Mouse (Mus musculus): ENCODE measurements around the gene Mtss1l.

The Mtss1l gene

DNA sequence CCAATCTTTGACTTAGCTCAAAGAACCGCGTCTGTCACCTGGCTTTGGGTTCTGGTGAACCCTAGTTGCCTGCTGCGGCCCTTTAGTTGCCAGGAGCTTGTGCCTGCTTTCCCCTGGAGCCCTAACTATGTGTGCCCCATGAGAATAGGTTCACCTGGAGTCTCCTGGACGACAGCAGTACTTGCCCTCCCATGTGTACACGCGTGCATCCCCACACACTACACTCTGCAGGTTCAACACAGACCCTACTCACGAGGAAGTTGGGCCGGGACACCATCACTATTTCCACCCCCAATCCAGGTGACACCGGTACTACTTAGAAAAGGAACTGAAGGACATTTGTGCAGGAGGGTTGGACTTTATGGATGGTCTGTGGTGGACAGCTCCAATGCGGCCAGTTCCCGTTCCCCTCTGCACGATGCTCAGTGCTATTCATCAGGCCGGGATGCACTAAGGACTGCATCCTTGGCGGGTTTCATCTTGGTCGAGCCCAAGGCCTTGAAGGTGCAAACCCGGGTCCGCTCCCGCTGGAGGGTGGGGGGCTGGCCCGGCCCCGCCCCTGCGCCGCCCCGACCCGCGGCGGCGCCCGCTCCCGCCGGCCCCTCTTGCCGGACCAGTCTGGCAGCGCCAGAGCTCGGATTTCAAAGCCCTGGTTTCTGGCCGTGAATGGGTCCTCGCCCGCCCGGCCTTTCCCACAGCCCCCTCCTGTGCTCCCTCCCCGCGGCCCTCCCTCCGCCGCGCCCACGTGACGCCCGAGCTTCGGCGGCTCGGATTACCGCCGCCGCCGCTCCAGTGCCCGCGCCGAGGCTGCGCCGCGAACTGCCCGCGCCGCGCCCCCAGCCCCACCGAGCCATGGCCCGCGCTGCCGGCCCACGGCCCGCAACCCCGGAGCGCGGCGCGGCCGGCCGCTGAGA, at the start of gene Mtss1l:
Gene Mtss1l (plus strand): TSS at position 792 of the 914 bp plus-strand sequence.
- no peak for DNase-seq (ENCODE audit: extremely low read depth, low read depth, low spot score)

DNA sequence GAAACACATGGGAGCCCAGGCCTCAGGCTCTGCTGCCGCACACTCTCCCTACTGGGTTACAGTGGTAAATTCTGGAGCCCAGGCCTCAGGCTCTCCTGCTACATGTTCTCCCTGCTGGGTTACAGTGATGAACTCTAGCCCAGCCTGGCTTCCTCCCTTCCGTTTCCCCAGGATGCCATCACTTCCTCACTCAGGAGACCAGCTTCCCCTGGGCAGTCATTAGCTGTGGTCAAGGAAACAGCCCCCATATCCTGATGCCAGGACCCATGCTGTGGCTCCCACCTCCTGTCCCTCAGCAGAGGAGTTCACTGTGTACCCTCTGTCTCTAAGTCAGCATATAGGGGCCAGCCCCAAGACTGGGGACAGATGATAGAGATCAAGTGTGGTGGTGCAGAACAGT, 49.1 kb upstream of the Mtss1l start:
- DNase-seq (ENCODE audit: extremely low read depth, low read depth, low spot score) = no peak

DNA sequence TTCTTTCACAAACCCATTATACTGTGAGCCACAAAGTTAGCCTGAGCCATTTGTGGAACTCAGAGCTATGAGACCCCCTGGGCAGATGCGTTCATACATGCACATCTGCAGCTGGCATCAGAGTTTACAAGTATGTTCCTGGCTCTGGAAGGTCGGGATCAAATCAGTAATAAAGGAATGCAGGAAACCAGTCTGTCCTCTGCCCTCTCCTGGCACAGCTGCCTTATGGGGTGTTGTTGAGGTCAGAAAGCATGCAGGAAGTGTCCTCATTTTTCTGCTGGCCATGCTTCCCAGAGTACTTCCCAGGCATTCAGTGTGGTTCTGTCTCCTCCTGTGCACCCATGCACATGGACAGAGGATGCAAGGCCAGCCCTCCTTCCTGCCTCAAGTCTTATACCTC, 48.1 kb upstream of the Mtss1l start:
- no peak for DNase-seq (ENCODE audit: extremely low read depth, low read depth, low spot score)

DNA sequence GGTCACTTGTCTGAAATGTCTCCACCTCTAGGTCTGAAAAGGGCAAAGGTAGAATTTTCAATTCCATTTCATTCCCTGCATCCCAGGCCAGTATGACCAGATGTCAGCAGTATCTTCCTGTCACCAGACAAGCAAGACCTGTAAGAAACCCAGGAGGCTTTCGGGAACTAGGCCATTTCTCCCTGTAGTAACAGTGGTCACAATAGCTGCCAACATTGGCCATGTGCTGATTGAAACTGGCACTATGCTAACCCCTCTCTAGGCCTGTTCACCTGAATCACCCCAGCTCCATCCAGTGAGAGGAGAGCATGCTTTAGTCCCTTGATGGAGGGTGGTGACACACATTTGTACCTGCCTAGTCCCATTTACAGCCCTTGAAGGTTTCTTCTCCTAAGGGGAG, 46.7 kb upstream of the Mtss1l start:
- no peak for DNase-seq (ENCODE audit: extremely low read depth, low read depth, low spot score)

DNA sequence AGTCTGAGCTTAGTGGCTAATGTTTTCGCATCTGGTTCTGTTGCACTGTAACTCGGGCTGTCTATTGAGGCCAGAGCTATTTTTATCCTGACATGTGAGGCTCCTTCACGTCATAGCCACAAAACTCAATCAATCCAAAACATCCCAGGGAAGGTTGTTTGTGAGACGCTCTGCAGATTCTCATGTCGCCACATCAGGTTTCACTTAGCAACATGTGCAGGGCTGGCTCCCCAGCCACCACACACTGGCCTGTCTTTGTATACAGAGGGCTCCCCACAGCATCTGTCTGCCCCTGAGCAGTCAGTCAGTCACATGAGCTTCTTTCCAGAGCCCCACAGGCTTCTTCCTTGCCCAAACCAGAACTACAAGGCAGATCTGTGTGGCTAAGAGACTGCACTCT, 44.6 kb upstream of the Mtss1l start:
- no peak for DNase-seq (ENCODE audit: extremely low read depth, low read depth, low spot score)

DNA sequence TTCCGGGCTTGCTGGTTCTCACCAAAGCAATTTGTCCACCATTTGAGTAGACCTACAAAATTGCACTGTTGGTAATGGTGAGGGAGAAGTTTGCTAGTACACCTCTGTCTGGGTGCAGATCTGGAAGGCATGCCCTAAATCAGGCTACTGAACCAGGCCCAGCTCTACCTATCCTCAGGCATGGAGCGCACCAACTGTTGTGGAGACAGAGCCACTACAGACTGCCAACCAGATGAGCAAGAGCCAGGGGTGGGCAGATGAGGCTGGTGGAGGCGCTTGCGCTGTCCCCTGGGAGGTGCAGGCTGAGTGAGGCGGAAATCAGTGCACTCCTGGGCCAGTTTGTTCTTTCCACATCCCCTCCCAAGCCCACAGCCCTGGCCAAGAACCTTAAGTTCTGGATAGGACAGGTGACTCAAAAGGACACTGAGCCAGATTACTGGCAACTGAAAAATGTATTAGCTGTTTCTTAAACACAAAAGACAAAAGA, 44.1 kb upstream of the Mtss1l start:
- DNase-seq (ENCODE audit: extremely low read depth, low read depth, low spot score) = no peak

DNA sequence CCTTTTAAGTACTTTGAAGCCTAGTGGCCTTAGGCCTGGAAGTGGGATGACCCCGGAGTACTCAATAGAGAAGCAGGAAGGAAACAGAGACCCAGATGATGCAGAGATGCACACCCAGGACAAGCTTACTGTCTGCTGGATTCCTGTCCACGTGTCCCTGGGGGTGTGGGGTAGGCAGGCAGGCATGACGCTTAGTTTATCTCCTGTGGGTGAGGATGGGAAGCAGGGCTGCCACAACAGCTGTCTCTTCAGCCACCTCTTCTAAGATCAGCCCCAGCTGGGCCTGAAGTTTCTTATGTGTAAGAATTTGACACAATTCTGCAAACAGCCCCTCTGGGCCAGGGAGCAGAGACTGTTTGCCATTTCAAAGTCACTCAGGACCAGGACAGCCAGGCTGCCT, 42.3 kb upstream of the Mtss1l start:
- no peak for DNase-seq (ENCODE audit: extremely low read depth, low read depth, low spot score)

DNA sequence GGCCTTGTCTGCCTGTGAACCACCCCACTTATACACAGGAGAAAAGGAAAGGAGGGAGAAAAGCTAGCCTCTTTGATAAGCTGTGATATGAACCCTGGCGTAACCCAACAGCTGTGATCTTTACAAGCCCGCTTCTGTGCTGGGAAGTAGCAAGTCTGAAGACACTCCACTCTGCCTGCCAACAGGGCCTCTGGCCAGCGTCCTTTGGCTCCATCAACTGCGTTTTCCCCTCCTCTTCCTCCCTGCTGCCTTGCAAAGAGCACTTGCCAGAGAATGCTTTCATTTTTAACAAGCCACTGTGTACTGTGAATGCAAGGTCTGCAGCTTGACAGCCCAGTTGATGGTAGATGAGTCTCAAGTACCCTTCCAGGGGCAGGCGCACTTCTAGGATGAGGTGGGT, 33.5 kb upstream of the Mtss1l start:
- no peak for DNase-seq (ENCODE audit: extremely low read depth, low read depth, low spot score)

DNA sequence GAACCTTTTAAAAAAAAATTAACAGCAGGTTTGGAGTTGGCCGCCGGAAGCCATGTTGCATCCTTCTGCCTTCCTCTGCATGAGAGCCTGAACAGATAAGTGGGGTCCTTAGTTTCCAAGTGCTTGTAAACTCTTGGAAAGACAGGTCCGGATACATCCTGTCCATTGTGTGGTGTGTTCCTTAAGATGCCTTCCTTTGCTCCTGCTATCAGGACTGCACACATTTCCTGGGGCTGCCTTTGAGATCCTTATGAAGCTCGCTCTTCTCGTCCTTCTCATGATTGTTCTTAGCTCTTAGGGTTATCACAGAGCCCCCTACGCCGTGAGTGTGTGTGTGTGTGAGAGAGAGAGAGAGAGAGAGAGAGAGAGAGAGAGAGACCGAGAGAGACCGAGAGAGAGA, 31.3 kb upstream of the Mtss1l start:
- no peak for DNase-seq (ENCODE audit: extremely low read depth, low read depth, low spot score)

DNA sequence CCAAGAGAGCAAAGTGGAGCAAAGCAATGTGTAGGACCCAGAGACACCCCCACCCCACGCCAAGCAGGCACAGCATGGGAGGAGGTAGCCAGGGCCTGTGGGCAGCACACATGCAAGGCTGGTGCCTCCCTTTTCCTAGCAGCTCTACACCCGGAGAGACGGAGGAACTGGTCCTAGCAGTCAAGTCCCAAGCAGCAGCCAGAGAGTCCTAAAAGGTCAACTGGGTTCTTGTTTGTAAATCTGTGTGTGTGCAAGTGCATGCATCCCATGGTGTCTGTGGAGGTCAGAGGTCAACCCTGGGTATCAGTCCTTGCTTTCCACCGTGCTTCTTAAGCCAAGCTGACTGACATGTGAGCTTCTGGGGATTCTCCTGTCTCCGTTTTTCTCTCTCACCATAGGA, 27.1 kb upstream of the Mtss1l start:
- no peak for DNase-seq (ENCODE audit: extremely low read depth, low read depth, low spot score)

DNA sequence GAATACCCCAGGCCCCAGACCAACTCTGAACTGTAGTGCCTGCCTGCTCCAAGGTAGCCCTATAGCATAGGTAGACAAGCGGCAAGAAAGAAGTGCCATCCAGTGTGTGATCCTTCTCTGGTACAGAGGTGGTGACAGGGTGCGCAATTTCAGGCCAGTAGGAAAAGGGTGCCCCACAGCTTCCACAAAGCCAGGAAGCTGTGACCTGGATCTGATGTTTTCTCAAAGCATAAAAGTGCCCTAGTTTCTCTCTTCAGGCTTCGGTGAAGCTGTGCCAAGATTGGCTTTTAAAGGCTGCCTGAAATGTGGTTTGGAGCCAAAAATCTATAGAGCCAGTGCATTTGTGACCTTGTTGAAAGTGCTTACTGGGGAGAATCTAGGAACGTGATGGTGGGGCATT, 26.4 kb upstream of the Mtss1l start:
- no peak for DNase-seq (ENCODE audit: extremely low read depth, low read depth, low spot score)

DNA sequence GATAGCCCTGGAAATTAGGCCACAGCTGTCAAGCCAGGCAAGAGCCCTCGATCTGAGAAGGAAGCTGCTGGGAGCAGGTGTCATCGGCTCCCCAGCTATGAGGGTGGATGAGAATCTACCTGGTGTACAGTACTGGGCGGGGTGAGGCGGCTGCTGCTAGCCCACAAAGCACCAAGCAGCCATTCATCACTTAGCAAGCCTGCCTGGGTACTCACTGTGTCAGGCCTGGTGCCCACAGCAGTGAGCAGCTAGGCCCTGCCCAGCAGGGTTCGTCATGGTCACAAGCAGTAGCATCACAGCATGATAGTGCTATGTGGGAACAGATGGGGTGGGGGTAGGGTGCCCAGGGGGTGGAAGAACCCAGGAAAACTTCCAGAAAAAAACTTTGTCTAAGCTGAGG, 25.8 kb upstream of the Mtss1l start:
- DNase-seq (ENCODE audit: extremely low read depth, low read depth, low spot score) = no peak

DNA sequence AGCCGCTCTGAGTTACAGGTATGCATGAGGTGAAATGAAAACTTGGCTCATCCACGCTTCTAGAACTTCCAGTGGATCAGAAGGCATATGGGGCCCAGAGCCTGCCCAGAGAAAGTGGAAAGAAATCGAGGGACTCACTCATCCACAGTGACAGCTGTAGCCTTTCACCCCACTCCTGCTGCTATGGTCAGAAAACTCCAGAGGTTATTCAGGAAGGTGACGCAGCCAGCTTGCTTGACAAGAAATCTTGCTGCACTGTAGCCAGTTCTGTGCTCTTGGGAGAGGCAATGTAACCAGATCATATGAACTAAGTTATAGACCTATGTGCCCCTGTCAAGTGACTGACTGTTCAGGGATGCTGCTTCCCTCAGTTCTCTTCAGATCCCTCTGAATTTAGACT, 25.2 kb upstream of the Mtss1l start:
- DNase-seq (ENCODE audit: extremely low read depth, low read depth, low spot score) = no peak

DNA sequence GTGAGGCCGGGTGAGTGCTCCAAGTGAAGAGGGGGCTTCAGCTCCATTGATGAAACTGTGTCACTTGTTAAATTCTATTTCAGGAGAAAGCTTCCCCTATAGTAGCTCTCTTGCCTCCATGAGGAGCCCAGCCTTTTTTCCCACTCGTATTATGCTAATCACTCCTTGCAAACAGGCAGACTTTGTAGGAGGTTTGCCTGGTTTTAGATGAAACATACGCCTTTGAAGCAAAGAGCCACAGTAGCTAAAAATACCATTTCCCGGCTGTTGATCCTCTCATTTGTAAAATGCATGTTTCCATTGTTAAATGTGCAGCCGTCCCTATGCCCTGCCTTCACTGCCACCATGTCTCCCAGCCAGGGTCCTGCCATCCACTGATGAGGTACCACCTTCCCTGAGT, 23.7 kb upstream of the Mtss1l start:
- DNase-seq (ENCODE audit: extremely low read depth, low read depth, low spot score) = no peak

DNA sequence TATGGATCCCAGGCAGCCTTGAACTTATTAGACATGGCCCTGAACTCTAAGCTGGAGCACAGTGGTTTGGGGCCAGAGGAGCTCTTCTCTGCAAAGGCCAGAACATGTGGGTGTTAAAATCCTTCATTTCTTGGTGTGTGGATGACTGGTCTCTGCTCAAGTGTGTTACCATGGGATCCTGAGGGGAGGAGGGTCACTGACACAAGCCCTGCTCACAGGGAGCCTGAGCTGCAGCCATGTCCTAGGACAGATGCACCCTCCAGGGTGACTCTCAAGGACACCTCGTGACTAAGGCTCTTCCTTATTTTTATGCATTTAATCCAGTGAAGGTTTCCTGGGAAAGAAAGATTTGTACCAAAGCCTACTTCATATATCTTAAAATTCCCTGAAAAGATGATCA, 23.2 kb upstream of the Mtss1l start:
- DNase-seq (ENCODE audit: extremely low read depth, low read depth, low spot score) = no peak

DNA sequence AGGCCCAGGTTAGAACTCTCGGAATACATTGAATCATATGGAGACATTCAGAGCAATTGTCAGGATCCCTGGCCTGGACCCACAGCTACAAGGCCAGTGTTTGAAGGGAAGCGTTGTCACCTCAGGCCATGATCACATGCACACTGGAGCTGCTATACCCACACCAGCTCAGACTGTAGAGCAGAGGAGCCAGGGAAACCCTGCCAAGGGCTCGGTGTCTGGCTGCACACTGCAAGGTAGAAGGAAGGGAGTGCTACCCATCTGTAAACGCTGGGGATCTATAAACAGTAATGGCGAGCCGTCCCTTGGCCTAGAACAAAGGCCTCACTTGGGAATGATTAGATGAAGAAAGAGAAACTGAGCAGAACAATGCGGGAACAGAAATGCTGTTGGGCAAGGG, 21.8 kb upstream of the Mtss1l start:
- no peak for DNase-seq (ENCODE audit: extremely low read depth, low read depth, low spot score)

DNA sequence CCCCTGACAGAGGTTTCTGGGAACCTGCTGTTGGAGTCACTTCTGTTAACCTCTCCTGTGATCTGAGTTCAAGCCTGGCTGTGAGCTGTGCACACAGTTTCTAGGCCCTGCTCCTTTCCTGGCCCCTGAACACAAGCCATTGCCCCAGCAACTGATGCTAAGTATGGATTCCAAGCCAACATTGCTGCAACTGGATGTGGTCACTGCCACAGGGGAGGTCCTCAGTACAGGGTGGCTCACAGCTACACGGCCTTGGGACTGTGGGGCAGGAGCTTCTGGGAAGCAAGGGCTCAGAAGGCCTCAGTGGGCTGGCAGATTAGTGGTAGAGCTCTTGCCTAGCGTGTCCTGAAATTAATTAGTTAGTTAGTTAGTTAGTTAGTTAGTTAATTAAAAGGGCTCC, 20.7 kb upstream of the Mtss1l start:
- DNase-seq (ENCODE audit: extremely low read depth, low read depth, low spot score) = no peak

DNA sequence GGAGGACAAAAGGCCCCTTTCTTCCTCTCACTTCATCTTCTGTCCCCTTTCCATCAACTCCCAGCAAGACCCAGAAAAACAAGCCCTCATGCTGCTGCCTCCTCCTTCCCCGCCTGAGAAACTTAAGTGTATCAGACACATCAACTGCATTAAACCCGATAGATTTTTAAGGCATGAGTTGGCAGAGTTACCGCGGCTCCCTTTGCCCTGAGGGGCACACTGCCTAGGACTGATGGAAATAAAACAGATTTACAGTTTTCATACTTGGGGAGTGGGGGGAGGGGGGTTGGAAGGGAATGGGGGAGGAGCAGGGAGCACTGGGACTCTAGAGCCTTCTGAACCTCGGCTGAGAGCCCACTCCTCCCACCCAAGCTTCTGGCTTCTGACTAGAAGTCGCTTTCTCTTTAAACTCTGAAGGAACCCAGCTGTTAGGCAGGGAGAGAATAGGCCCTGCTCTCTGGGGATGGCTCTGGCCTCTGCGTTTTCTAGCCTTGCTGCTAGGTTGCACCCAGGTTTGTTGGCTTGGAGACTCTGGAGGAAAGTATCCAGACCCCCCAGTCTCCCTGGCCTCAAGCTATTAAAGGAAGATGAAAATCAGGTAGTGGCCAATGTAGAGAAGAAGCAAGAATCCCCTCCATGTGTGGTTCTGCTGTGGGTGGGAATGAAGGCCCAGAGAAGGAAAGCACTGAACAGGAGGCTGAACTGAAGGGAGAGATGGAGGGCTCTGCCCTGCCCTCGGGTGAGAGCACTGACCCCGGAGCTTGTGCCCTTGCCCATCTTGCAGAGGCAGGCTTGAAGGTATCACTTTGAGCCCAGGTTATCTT, 18.4 kb upstream of the Mtss1l start:
- no peak for DNase-seq (ENCODE audit: extremely low read depth, low read depth, low spot score)

DNA sequence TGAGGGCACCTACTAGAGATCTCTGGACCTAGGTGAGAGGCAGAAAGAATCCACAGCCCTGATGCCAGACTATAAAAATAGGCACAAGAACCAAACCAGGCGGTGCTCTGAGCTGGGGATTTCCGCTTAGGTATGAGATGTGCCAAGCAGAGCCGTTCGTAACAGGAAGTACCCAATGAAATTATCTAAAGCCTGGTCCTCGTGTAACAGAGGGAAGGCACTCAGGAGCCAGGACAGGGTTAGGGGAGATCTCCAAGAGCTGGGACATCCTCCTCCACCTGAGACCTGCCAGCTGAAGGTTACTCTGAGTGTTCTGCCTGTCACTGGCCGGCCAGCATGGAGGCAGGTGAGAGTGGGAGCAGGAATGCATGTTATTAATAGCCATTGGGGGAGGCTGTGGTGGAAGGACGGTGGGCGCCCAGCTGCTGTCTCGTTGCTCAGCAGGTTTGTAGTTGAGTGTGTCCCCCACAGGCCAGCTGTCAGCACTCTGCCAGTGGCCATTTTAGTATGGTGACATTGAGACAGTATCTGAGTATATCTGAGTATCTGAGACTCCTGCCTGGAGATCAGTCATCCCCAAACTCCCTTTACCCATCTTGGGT, 17.7 kb upstream of the Mtss1l start:
- DNase-seq (ENCODE audit: extremely low read depth, low read depth, low spot score) = no peak

DNA sequence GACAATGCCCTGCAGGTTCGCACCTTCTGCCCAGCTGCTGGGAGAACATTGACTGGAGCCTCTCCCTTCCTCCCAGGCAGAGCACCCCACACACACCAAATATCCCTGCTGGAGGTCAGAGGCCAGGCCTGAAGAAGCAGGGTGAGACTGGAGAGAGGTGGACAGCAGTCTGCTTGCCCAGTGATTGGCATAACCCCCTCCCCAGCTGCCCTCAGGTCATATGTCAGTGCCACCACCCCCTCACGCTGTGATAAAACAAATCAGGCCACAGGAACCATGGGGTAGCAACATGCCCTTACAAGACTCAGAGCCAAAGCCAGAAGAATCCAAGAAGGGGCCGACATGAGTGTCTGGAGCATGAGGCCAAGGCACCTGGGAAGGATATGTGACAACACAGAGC, 17.2 kb upstream of the Mtss1l start:
- DNase-seq (ENCODE audit: extremely low read depth, low read depth, low spot score) = no peak

DNA sequence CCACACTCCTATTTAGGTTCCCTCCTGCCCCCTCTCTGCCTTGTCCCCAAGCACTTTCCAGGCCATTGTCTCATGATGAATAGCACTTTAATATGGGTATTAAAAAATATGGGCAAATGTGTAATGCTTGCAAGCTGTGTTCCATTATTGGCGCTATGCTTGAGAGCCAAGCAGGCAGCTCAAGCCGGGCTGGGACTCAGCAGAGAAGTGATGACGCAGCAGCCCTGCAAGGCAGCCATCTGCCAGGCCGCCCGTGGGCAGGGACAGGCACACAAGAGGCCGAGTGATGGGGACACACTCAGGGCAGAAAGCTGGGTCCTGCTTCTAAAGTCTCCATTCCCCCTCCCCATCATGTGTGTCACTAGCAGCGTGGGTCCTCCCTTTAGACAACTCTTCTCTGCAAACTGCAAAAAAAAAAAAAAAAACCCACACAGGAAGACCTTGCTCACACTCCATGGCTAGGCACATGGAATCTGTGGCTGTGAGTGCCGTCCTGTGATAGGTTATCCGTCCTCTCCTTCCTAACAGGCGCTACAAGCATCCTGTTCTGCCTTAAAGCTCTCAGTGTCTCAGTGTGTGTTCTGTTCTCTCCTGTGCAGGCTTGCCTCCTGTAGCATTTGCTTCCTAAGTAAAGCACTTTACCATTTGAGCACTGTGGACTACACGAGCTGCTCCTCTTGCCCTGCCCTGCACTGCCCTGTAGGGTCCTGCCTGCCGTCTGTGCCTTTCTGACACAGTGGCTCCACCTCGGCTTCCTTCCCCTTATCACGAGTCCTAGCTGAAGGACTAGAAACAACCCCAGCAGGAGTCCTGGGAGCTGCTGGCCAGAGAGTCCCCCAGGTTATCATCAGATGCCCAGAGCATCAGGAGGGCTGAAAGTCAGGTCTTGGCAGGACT, 15.6 kb upstream of the Mtss1l start:
- no peak for DNase-seq (ENCODE audit: extremely low read depth, low read depth, low spot score)
